Mouse (Mus musculus): ENCODE results near the gene Slc25a11. TPM values are rescaled to one million over a fixed set of nuclear protein-coding genes. Genes with fewer than 3 reads are reported as not detected.

The Slc25a11 gene
- polyA plus RNA-seq, 1 experiment from 2014 or later = 142 TPM

GRCm38 (mm10) chr11:70649185-70649734 lies 2.0 kb upstream of the Slc25a11 start:
- Histone ChIP-seq H3K27ac (ENCODE audit: low read depth, low read length) (no peak overlapping the region), H3K27me3 (ENCODE audit: control insufficient read depth, insufficient read depth, low read length) (no peaks in the 10 kb centered on the region), H3K4me2 (no peak overlapping the region), H3K9ac (ENCODE audit: low read length) (no peak overlapping the region), H3K4me1 (ENCODE audit: control insufficient read depth, insufficient read depth, low read length) (peaks cover 31% of the 10 kb centered on the region), H3K36me3 (ENCODE audit: control insufficient read depth, insufficient read depth, low read length) (peaks cover 26% of the 10 kb centered on the region), H3K4me3 (ENCODE audit: low read depth, low read length) (no peak overlapping the region), H3K9me3 (ENCODE audit: control insufficient read depth, low read length) (no peaks in the 10 kb centered on the region)
- WGBS = 84% methylated on average over 8 of the region's 8 CpGs
- ATAC-seq (ENCODE audit: low FRiP score) (no peak), DNase-seq (ENCODE audit: low spot score, missing footprints) (no peak)

- whole genome bisulfite sequencing = 88% methylated on average over 4 of the region's 4 CpGs
- peak overlapping the region; percentile 72; the same call in 1 of the 2 replicates for H3K4me3 ChIP-seq (ENCODE audit: low read depth, low read length)
- H3K36me3 ChIP-seq (ENCODE audit: control insufficient read depth, insufficient read depth, low read length) = peaks cover 26% of the 10 kb centered on the region
- peak overlapping the region; percentile 99; the same call in 1 of the 2 replicates for H3K4me2 ChIP-seq
- H3K27ac ChIP-seq (ENCODE audit: low read depth, low read length) = no peak overlapping the region
- no peak overlapping the region for H3K9ac ChIP-seq (ENCODE audit: low read length)
- no peaks in the 10 kb centered on the region for H3K9me3 ChIP-seq (ENCODE audit: control insufficient read depth, low read length)
- DNase-seq (ENCODE audit: low spot score, missing footprints) (no peak), ATAC-seq (ENCODE audit: low FRiP score) (no peak)
- H3K27me3 ChIP-seq (ENCODE audit: control insufficient read depth, insufficient read depth, low read length) = no peaks in the 10 kb centered on the region
- H3K4me1 ChIP-seq (ENCODE audit: control insufficient read depth, insufficient read depth, low read length) = peaks cover 31% of the 10 kb centered on the region
These were observed 1.2 kb upstream of the Slc25a11 start for GRCm38 (mm10) chr11:70648512-70648911.

DNA sequence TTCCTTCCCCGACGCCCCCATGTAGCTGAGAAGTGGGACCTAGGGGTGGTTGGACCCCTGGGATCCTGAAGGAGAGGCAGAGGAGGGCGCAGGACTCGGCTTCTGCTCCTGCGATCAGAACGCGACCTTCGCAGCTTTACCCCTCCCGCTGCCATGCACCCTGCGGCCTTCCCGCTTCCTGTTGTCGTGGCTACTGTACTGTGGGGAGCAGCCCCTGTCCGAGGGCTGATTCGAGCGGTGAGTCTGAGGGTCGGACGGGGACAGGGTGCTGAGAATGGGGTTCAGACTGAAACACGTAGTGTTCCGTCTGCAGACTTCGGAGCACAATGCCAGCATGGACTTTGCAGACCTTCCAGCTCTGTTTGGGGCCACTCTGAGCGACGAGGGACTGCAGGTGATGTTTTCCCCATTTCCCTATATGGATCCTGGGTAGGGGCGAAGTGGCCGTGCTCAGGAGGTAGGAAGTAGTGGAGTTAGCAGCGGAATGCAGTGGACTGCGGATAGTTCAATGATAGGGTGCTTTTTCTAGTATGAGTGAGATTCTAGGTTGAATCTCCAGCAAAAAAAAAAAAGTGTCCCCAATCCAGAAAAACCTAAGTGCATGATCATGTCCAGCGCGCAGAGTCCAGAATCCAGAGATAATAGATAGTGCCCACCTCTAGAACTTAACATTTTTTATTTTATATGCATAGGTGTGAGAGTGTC lies 589 bp upstream of the Slc25a11 start:
- H3K4me2 ChIP-seq = peak overlapping the region; percentile 99
- peaks cover 26% of the 10 kb centered on the region for H3K36me3 ChIP-seq (ENCODE audit: control insufficient read depth, insufficient read depth, low read length)
- H3K4me1 ChIP-seq (ENCODE audit: control insufficient read depth, insufficient read depth, low read length) = peaks cover 29% of the 10 kb centered on the region
- WGBS = 4% methylated on average over 28 of the region's 28 CpGs
- H3K4me3 ChIP-seq (ENCODE audit: low read depth, low read length) = peak overlapping the region; percentile 72
- ATAC-seq (ENCODE audit: low FRiP score) = peak; percentile 15
- peak overlapping the region; percentile 78 for H3K9ac ChIP-seq (ENCODE audit: low read length)
- peak; percentile 88 for DNase-seq (ENCODE audit: low spot score, missing footprints)
- peak overlapping the region; percentile 88 for H3K27ac ChIP-seq (ENCODE audit: low read depth, low read length)
- no peaks in the 10 kb centered on the region for H3K27me3 ChIP-seq (ENCODE audit: control insufficient read depth, insufficient read depth, low read length)
- H3K9me3 ChIP-seq (ENCODE audit: control insufficient read depth, low read length) = no peaks in the 10 kb centered on the region

GRCm38 (mm10) chr11:70646259-70646555 lies 1.1 kb downstream of the Slc25a11 start:
- H3K4me2 ChIP-seq = peak overlapping the region; percentile 79
- ATAC-seq (ENCODE audit: low FRiP score) = no peak
- peaks cover 24% of the 10 kb centered on the region for H3K36me3 ChIP-seq (ENCODE audit: control insufficient read depth, insufficient read depth, low read length)
- H3K9ac ChIP-seq (ENCODE audit: low read length) = peak overlapping the region; percentile 75
- WGBS = 29% methylated on average over 3 of the region's 3 CpGs
- H3K9me3 ChIP-seq (ENCODE audit: control insufficient read depth, low read length) = no peaks in the 10 kb centered on the region
- peak overlapping the region; percentile 72 for H3K4me3 ChIP-seq (ENCODE audit: low read depth, low read length)
- DNase-seq (ENCODE audit: low spot score, missing footprints) = no peak
- H3K27ac ChIP-seq (ENCODE audit: low read depth, low read length) = peak overlapping the region; percentile 63; the same call in 1 of the 2 replicates
- H3K4me1 ChIP-seq (ENCODE audit: control insufficient read depth, insufficient read depth, low read length) = peaks cover 22% of the 10 kb centered on the region
- H3K27me3 ChIP-seq (ENCODE audit: control insufficient read depth, insufficient read depth, low read length) = no peaks in the 10 kb centered on the region

GRCm38 (mm10) chr11:70645461-70646258 lies 1.6 kb downstream of the Slc25a11 start:
- peaks cover 18% of the 10 kb centered on the region for H3K36me3 ChIP-seq (ENCODE audit: control insufficient read depth, insufficient read depth, low read length)
- 91% methylated on average over 12 of the region's 12 CpGs for WGBS
- peak overlapping the region; percentile 72 for H3K4me3 ChIP-seq (ENCODE audit: low read depth, low read length)
- no peaks in the 10 kb centered on the region for H3K9me3 ChIP-seq (ENCODE audit: control insufficient read depth, low read length)
- H3K9ac ChIP-seq (ENCODE audit: low read length) = peak overlapping the region; percentile 75
- no peaks in the 10 kb centered on the region for H3K27me3 ChIP-seq (ENCODE audit: control insufficient read depth, insufficient read depth, low read length)
- DNase-seq (ENCODE audit: low spot score, missing footprints) (no peak), ATAC-seq (ENCODE audit: low FRiP score) (no peak)
- peaks cover 19% of the 10 kb centered on the region for H3K4me1 ChIP-seq (ENCODE audit: control insufficient read depth, insufficient read depth, low read length)
- H3K27ac ChIP-seq (ENCODE audit: low read depth, low read length) = no peak overlapping the region
- peak overlapping the region; percentile 79 for H3K4me2 ChIP-seq

DNA sequence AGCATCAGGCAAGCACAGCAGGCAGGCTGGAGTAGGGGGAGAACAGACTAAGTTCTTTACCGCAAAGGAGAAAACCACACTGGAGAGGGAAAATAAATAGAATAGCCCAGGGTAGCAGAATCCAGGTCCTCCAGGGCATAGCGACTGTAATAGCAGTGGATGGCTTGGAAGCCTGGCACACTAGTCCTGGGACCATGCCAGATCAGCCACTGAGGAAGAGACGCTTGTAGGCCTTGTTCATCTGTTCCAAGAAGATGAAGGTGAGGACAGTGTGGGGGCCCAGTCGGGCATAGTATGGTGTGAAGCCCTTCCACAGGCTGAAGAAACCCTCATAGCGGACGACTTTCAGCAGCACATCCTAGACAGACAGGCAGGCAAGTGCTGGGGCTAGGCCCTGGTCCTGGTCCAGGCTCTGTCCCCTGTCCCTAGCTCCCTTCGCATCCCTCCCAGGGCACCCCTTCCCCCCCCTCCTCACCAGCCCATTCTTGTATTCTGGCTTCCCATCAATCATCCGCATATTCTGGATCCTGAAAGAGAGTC lies 2.6 kb downstream of the Slc25a11 start:
- H3K4me2 ChIP-seq = no peak overlapping the region
- no peak for DNase-seq (ENCODE audit: low spot score, missing footprints)
- H3K27ac ChIP-seq (ENCODE audit: low read depth, low read length) = no peak overlapping the region
- peaks cover 16% of the 10 kb centered on the region for H3K36me3 ChIP-seq (ENCODE audit: control insufficient read depth, insufficient read depth, low read length)
- WGBS = 95% methylated on average over 8 of the region's 8 CpGs
- peaks cover 19% of the 10 kb centered on the region for H3K4me1 ChIP-seq (ENCODE audit: control insufficient read depth, insufficient read depth, low read length)
- no peak for ATAC-seq (ENCODE audit: low FRiP score)
- H3K4me3 ChIP-seq (ENCODE audit: low read depth, low read length) = no peak overlapping the region
- peak overlapping the region; percentile 10; the same call in 1 of the 2 replicates for H3K9ac ChIP-seq (ENCODE audit: low read length)
- H3K9me3 ChIP-seq (ENCODE audit: control insufficient read depth, low read length) = no peaks in the 10 kb centered on the region
- no peaks in the 10 kb centered on the region for H3K27me3 ChIP-seq (ENCODE audit: control insufficient read depth, insufficient read depth, low read length)

DNA sequence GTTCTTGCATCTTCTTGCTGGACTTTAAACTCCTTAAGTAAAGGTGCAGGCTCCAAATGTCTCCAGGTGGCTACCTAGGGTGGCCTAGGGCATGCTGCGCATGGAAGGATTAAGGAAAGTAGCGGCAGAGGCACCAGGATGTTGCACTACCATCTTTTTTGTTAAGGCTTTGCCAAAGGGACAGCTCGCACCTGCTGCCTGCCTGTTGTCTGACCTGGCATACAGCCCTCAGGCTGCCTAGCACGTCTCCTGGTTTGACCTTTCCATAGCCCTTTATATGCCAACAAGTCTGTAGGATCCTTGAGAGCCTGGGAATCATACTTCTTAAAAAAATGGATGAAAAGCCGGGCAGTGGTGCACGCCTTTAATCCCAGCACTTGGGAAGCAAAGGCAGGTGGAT lies 4.2 kb downstream of the Slc25a11 start:
- WGBS = 95% methylated on average over 6 of the region's 6 CpGs

GRCm38 (mm10) chr11:70641241-70641640 lies 6.0 kb downstream of the Slc25a11 start:
- Histone ChIP-seq H3K4me1 (ENCODE audit: control insufficient read depth, insufficient read depth, low read length) (peaks cover 9% of the 10 kb centered on the region), H3K27me3 (ENCODE audit: control insufficient read depth, insufficient read depth, low read length) (no peaks in the 10 kb centered on the region), H3K4me2 (no peak overlapping the region), H3K9ac (ENCODE audit: low read length) (no peak overlapping the region), H3K36me3 (ENCODE audit: control insufficient read depth, insufficient read depth, low read length) (peaks cover 9% of the 10 kb centered on the region), H3K9me3 (ENCODE audit: control insufficient read depth, low read length) (no peaks in the 10 kb centered on the region), H3K4me3 (ENCODE audit: low read depth, low read length) (no peak overlapping the region), H3K27ac (ENCODE audit: low read depth, low read length) (no peak overlapping the region)
- ATAC-seq (ENCODE audit: low FRiP score) = no peak
- WGBS = 80% methylated on average over 7 of the region's 7 CpGs
- DNase-seq (ENCODE audit: low spot score, missing footprints) = no peak

More for the DNA sequence above, 4.2 kb downstream of the Slc25a11 start:
- no peak for DNase-seq (ENCODE audit: low spot score, missing footprints)
- no peaks in the 10 kb centered on the region for H3K27me3 ChIP-seq (ENCODE audit: control insufficient read depth, insufficient read depth, low read length)
- H3K9ac ChIP-seq (ENCODE audit: low read length) = no peak overlapping the region
- ATAC-seq (ENCODE audit: low FRiP score) = no peak
- H3K27ac ChIP-seq (ENCODE audit: low read depth, low read length) = no peak overlapping the region
- peaks cover 13% of the 10 kb centered on the region for H3K4me1 ChIP-seq (ENCODE audit: control insufficient read depth, insufficient read depth, low read length)
- H3K36me3 ChIP-seq (ENCODE audit: control insufficient read depth, insufficient read depth, low read length) = peaks cover 9% of the 10 kb centered on the region
- no peak overlapping the region for H3K4me3 ChIP-seq (ENCODE audit: low read depth, low read length)
- no peaks in the 10 kb centered on the region for H3K9me3 ChIP-seq (ENCODE audit: control insufficient read depth, low read length)
- no peak overlapping the region for H3K4me2 ChIP-seq

DNA sequence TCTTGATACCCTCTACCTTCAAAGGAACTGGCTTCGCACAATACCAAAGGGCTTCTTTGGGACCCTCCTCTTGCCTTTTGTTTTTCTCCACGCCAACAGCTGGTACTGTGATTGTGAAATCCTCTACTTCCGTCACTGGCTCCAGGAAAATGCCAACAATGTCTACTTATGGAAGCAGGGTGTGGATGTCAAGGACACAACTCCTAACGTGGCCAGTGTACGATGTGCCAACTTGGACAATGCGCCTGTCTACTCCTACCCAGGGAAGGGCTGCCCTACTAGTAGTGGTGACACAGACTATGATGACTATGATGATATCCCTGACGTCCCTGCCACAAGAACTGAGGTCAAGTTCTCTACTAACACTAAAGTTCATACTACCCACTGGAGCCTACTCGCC lies 7.3 kb downstream of the Slc25a11 start:
- no peak overlapping the region for H3K4me2 ChIP-seq
- H3K9ac ChIP-seq (ENCODE audit: low read length) = no peak overlapping the region
- no peak overlapping the region for H3K27ac ChIP-seq (ENCODE audit: low read depth, low read length)
- ATAC-seq (ENCODE audit: low FRiP score) = no peak
- H3K4me1 ChIP-seq (ENCODE audit: control insufficient read depth, insufficient read depth, low read length) = no peaks in the 10 kb centered on the region
- no peak overlapping the region for H3K4me3 ChIP-seq (ENCODE audit: low read depth, low read length)
- DNase-seq (ENCODE audit: low spot score, missing footprints) = no peak
- no peaks in the 10 kb centered on the region for H3K27me3 ChIP-seq (ENCODE audit: control insufficient read depth, insufficient read depth, low read length)
- no peaks in the 10 kb centered on the region for H3K9me3 ChIP-seq (ENCODE audit: control insufficient read depth, low read length)
- peaks cover 6% of the 10 kb centered on the region for H3K36me3 ChIP-seq (ENCODE audit: control insufficient read depth, insufficient read depth, low read length)
- WGBS = 84% methylated on average over 8 of the region's 8 CpGs

Measured in midbrain, embryonic 11.5 days (tissue).